Mouse (Mus musculus): Measurements from ENCODE around the gene Olfr139. TPM values are rescaled to one million over a fixed set of nuclear protein-coding genes. Genes with fewer than 3 reads are reported as not detected.
A peak's percentile ranks its signal among the peaks of the same experiment; 100 is the strongest.

Olfr139 gene
- not detected in 2 replicates for total RNA-seq (2012; rRNA removed)

- Histone ChIP-seq H3K4me1 (ENCODE audit: control insufficient read depth in 2 of 2, insufficient read depth in 2 of 2, low read length in 2 of 2, poor library complexity in 1 of 2) (no peaks in the 10 kb centered on the region), H3K4me3 (ENCODE audit: insufficient read depth in 1 of 2, low read depth in 1 of 2, low read length in 2 of 2, poor library complexity in 1 of 2, severe bottlenecking in 1 of 2) (no peak within 1 kb of the TSS), H3K27ac (ENCODE audit: insufficient read depth, low read depth, low read length, poor library complexity, severe bottlenecking) (no peak within 1 kb of the TSS), H3K9ac (ENCODE audit: insufficient read depth, low read depth, low read length, poor library complexity, severe bottlenecking) (no peak within 1 kb of the TSS), H3K9me3 (ENCODE audit: control insufficient read depth, insufficient read depth, low read depth, low read length) (no peaks in the 10 kb centered on the region), H3K36me3 (ENCODE audit: control insufficient read depth, insufficient read depth, low read length, poor library complexity, severe bottlenecking) (no peaks in the 10 kb centered on the region)
- TF ChIP-seq CHD2 (IDR thresholded peaks at IDR 0.05; ENCODE audit: low read depth, low read length), result no peak
- TF ChIP-seq MAFK (IDR thresholded peaks at IDR 0.05; ENCODE audit: insufficient read depth, low read depth, low read length), result no peak
- no peak for TF ChIP-seq ZC3H11A (IDR thresholded peaks at IDR 0.05; ENCODE audit: borderline replicate concordance, low read depth, low read length)
- no peak for TF ChIP-seq HCFC1 (IDR thresholded peaks at IDR 0.05; ENCODE audit: borderline replicate concordance, insufficient read depth, low read length)
- no peak for TF ChIP-seq ZNF384 (IDR thresholded peaks at IDR 0.05; ENCODE audit: low read depth, low read length)
- in situ Hi-C loops (cut with MboI; ENCODE audit: low sequenced_read_pairs in 2 of 2, unreplicated experiment in 2 of 2), result loop anchor here in 1 of 2 experiments (10.0 kb wide), 1 partner anchor 308 kb away; the partner anchor contains the start of gene Olfr412
- no peak for DNase-seq (ENCODE audit: low read depth, low spot score)
Observed at GRCm38 (mm10) chr11:74056451-74056850, at the start of gene Olfr139, which contains the start of gene Olfr399. Gene Olfr139 (minus strand): TSS chr11:74056551. Gene Olfr399 (minus strand): TSS chr11:74056615.

- Histone ChIP-seq H3K9ac (ENCODE audit: insufficient read depth, low read depth, low read length, poor library complexity, severe bottlenecking) (no peak overlapping the region), H3K36me3 (ENCODE audit: control insufficient read depth, insufficient read depth, low read length, poor library complexity, severe bottlenecking) (no peaks in the 10 kb centered on the region), H3K4me1 (ENCODE audit: control insufficient read depth in 2 of 2, insufficient read depth in 2 of 2, low read length in 2 of 2, poor library complexity in 1 of 2) (peaks cover 0 to 2% of the 10 kb centered on the region in 2 experiments; a peak in 1 of 4 replicates), H3K9me3 (ENCODE audit: control insufficient read depth, insufficient read depth, low read depth, low read length) (no peaks in the 10 kb centered on the region), H3K27ac (ENCODE audit: insufficient read depth, low read depth, low read length, poor library complexity, severe bottlenecking) (no peak overlapping the region), H3K4me3 (ENCODE audit: insufficient read depth in 1 of 2, low read depth in 1 of 2, low read length in 2 of 2, poor library complexity in 1 of 2, severe bottlenecking in 1 of 2) (no peak overlapping the region)
- no peak for TF ChIP-seq HCFC1 (IDR thresholded peaks at IDR 0.05; ENCODE audit: borderline replicate concordance, insufficient read depth, low read length)
- no peak for TF ChIP-seq MAFK (IDR thresholded peaks at IDR 0.05; ENCODE audit: insufficient read depth, low read depth, low read length)
- TF ChIP-seq ZNF384 (IDR thresholded peaks at IDR 0.05; ENCODE audit: low read depth, low read length), result no peak
- no peak for TF ChIP-seq ZC3H11A (IDR thresholded peaks at IDR 0.05; ENCODE audit: borderline replicate concordance, low read depth, low read length)
- TF ChIP-seq CHD2 (IDR thresholded peaks at IDR 0.05; ENCODE audit: low read depth, low read length), result no peak
- DNase-seq (ENCODE audit: low read depth, low spot score), result peak; percentile 30
- in situ Hi-C loops (cut with MboI; ENCODE audit: low sequenced_read_pairs in 2 of 2, unreplicated experiment in 2 of 2), result no loop called here
Observed at GRCm38 (mm10) chr11:74105066-74105465, 48.7 kb upstream of the Olfr139 start.

GRCm38 (mm10) chr11:74101507-74101906 lies 45.2 kb upstream of the Olfr139 start:
- Histone ChIP-seq H3K9ac (ENCODE audit: insufficient read depth, low read depth, low read length, poor library complexity, severe bottlenecking) (no peak overlapping the region), H3K9me3 (ENCODE audit: control insufficient read depth, insufficient read depth, low read depth, low read length) (no peaks in the 10 kb centered on the region), H3K27ac (ENCODE audit: insufficient read depth, low read depth, low read length, poor library complexity, severe bottlenecking) (no peak overlapping the region), H3K4me3 (ENCODE audit: insufficient read depth in 1 of 2, low read depth in 1 of 2, low read length in 2 of 2, poor library complexity in 1 of 2, severe bottlenecking in 1 of 2) (no peak overlapping the region), H3K4me1 (ENCODE audit: control insufficient read depth in 2 of 2, insufficient read depth in 2 of 2, low read length in 2 of 2, poor library complexity in 1 of 2) (peaks cover 0 to 2% of the 10 kb centered on the region in 2 experiments; a peak in 1 of 4 replicates), H3K36me3 (ENCODE audit: control insufficient read depth, insufficient read depth, low read length, poor library complexity, severe bottlenecking) (no peaks in the 10 kb centered on the region)
- in situ Hi-C loops (cut with MboI; ENCODE audit: low sequenced_read_pairs in 2 of 2, unreplicated experiment in 2 of 2), result no loop called here
- TF ChIP-seq CHD2 (IDR thresholded peaks at IDR 0.05; ENCODE audit: low read depth, low read length) (no peak), ZC3H11A (IDR thresholded peaks at IDR 0.05; ENCODE audit: borderline replicate concordance, low read depth, low read length) (no peak), HCFC1 (IDR thresholded peaks at IDR 0.05; ENCODE audit: borderline replicate concordance, insufficient read depth, low read length) (no peak), ZNF384 (IDR thresholded peaks at IDR 0.05; ENCODE audit: low read depth, low read length) (no peak), MAFK (IDR thresholded peaks at IDR 0.05; ENCODE audit: insufficient read depth, low read depth, low read length) (no peak)
- no peak for DNase-seq (ENCODE audit: low read depth, low spot score)

- Histone ChIP-seq H3K9me3 (ENCODE audit: control insufficient read depth, insufficient read depth, low read depth, low read length) (no peaks in the 10 kb centered on the region), H3K4me1 (ENCODE audit: control insufficient read depth in 2 of 2, insufficient read depth in 2 of 2, low read length in 2 of 2, poor library complexity in 1 of 2) (peaks cover 0 to 2% of the 10 kb centered on the region in 2 experiments; a peak in 1 of 4 replicates), H3K9ac (ENCODE audit: insufficient read depth, low read depth, low read length, poor library complexity, severe bottlenecking) (no peak overlapping the region), H3K27ac (ENCODE audit: insufficient read depth, low read depth, low read length, poor library complexity, severe bottlenecking) (no peak overlapping the region), H3K4me3 (ENCODE audit: insufficient read depth in 1 of 2, low read depth in 1 of 2, low read length in 2 of 2, poor library complexity in 1 of 2, severe bottlenecking in 1 of 2) (no peak overlapping the region), H3K36me3 (ENCODE audit: control insufficient read depth, insufficient read depth, low read length, poor library complexity, severe bottlenecking) (no peaks in the 10 kb centered on the region)
- DNase-seq (ENCODE audit: low read depth, low spot score), result no peak
- in situ Hi-C loops (cut with MboI; ENCODE audit: low sequenced_read_pairs in 2 of 2, unreplicated experiment in 2 of 2), result no loop called here
- TF ChIP-seq CHD2 (IDR thresholded peaks at IDR 0.05; ENCODE audit: low read depth, low read length) (no peak), MAFK (IDR thresholded peaks at IDR 0.05; ENCODE audit: insufficient read depth, low read depth, low read length) (no peak), ZC3H11A (IDR thresholded peaks at IDR 0.05; ENCODE audit: borderline replicate concordance, low read depth, low read length) (no peak), HCFC1 (IDR thresholded peaks at IDR 0.05; ENCODE audit: borderline replicate concordance, insufficient read depth, low read length) (no peak), ZNF384 (IDR thresholded peaks at IDR 0.05; ENCODE audit: low read depth, low read length) (no peak)
Observed at GRCm38 (mm10) chr11:74100724-74101123, 44.4 kb upstream of the Olfr139 start.
